Mouse (Mus musculus) intestine, embryonic 14.5 days (tissue): ENCODE measurements around the gene Vwa1. TPM values are rescaled to one million over a fixed set of nuclear protein-coding genes. Genes with fewer than 3 reads are reported as not detected.

Experiments
- ATAC-seq: fragments of 200-750 bp; cut with Nextera tagmentation; replicated peaks from 2 replicates; pipeline ENCODE4 v1.8.0; 2017; ENCODE audit warnings: low read depth, moderate number of reproducible peaks, moderate TSS enrichment, moderate library complexity; ENCODE audit not compliant: low FRiP score, low TSS enrichment
- DNase-seq: peaks from one replicate; pipeline ENCODE4 v3.0.0-alpha.2; 2018; ENCODE audit warnings: low spot score
- H3K27ac ChIP-seq: fragments of 300-500 bp; sonication (generic); 2 replicates; pipeline ENCODE4 v1.5.1; 2014; ENCODE audit warnings: low read depth, mild to moderate bottlenecking, control low read depth
- H3K27me3 ChIP-seq: fragments of 300-500 bp; sonication (generic); replicated peaks from 2 replicates; pipeline ENCODE4 v1.6.1; 2014; ENCODE audit warnings: low read length, control low read depth; ENCODE audit not compliant: control insufficient read depth, insufficient read depth
- H3K36me3 ChIP-seq: fragments of 300-500 bp; sonication (generic); 2 replicates; pipeline ENCODE4 v1.6.1; 2014; ENCODE audit warnings: low read length, control low read depth; ENCODE audit not compliant: control insufficient read depth, insufficient read depth
- H3K4me1 ChIP-seq: fragments of 300-500 bp; sonication (generic); replicated peaks from 2 replicates; pipeline ENCODE4 v1.6.1; 2014; ENCODE audit warnings: low read length, control low read depth, mixed read lengths; ENCODE audit not compliant: control insufficient read depth, insufficient read depth
- H3K4me2 ChIP-seq: fragments of 300-500 bp; sonication (generic); 2 replicates; pipeline ENCODE4 v1.6.1; 2014; ENCODE audit warnings: low read length
- H3K4me3 ChIP-seq: fragments of 300-500 bp; sonication (generic); 2 replicates; pipeline ENCODE4 v1.5.1; 2014; ENCODE audit warnings: low read depth, low read length, control low read depth, mixed read lengths
- H3K9ac ChIP-seq: fragments of 300-500 bp; sonication (generic); 2 replicates; pipeline ENCODE4 v1.6.1; 2014; ENCODE audit warnings: mild to moderate bottlenecking, low read length
- H3K9me3 ChIP-seq: fragments of 300-500 bp; sonication (generic); 2 replicates; pipeline ENCODE4 v1.6.1; 2016; ENCODE audit warnings: low read length, control low read depth; ENCODE audit not compliant: control insufficient read depth
- WGBS: fragments of 180-500 bp; shearing (Covaris S2); extraction: QIAGEN DNeasy Blood & Tissue Kit; methylation state at CpG from one replicate; pipeline ENCODE4 v1.1.7; 2014; 5-methylcytosine and 5-hydroxymethylcytosine counted together
- polyA plus RNA-seq: library from polyadenylated mRNA; unstranded; fragments of >200 nt; fragmentation: Nextera tagmentation; extraction: Ambion mirVana; gene quantifications from 2 replicates; pipeline ENCODE4 v1.2.1, GENCODE M21; 2014

The Vwa1 gene
- polyA plus RNA-seq, 1 experiment from 2014 or later: 16.4 TPM

- no peaks in the 10 kb centered on the region for H3K27me3 ChIP-seq
- DNase-seq (no peak), ATAC-seq (no peak)
- peaks cover 11% of the 10 kb centered on the region for H3K4me1 ChIP-seq
- peak overlapping the region; percentile 0; the same call in 1 of the 2 replicates for H3K27ac ChIP-seq
- H3K36me3 ChIP-seq: no peaks in the 10 kb centered on the region
- no peaks in the 10 kb centered on the region for H3K9me3 ChIP-seq
- H3K4me2 ChIP-seq: no peak overlapping the region
- 80% methylated on average over 3 of the region's 3 CpGs for WGBS
- H3K9ac ChIP-seq: no peak overlapping the region
- H3K4me3 ChIP-seq: no peak overlapping the region
Observed at GRCm38 (mm10) chr4:155775855-155776254, 1.4 kb upstream of the Vwa1 start.

- Histone ChIP-seq H3K27me3 (no peaks in the 10 kb centered on the region), H3K9me3 (no peaks in the 10 kb centered on the region), H3K9ac (no peak overlapping the region), H3K4me2 (peak overlapping the region; percentile 93), H3K4me3 (peak overlapping the region; percentile 43; the same call in 1 of the 2 replicates), H3K36me3 (no peaks in the 10 kb centered on the region), H3K4me1 (peaks cover 13% of the 10 kb centered on the region), H3K27ac (peak overlapping the region; percentile 57)
- DNase-seq (no peak), ATAC-seq (no peak)
- 54% methylated on average over 9 of the region's 9 CpGs for WGBS
Observed at GRCm38 (mm10) chr4:155774971-155775740, 658 bp upstream of the Vwa1 start.

GRCm38 (mm10) chr4:155773335-155774078 is 991 bp downstream of the Vwa1 start:
- no peak for DNase-seq

DNA sequence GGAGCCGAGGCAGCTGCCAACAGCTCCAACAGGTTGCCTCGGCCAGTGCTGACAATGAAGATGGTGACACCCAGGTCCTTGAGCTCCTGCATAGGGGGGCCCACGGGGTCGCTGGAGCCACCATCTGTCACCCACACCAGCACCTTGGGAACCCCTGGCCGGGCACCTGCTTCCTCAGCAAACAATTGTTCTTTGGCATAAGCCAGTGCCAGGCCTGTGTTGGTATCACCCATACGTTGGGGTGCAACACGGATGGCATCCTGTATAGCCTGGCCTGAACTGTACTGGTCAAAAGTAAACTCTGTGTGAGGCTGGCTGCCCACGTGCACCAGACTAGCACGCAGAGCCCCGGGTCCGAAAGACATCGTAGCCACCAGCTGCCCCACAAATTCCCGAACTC is 1.7 kb downstream of the Vwa1 start:
- H3K4me1 ChIP-seq: peaks cover 20% of the 10 kb centered on the region

More at GRCm38 (mm10) chr4:155773335-155774078, 991 bp downstream of the Vwa1 start:
- Histone ChIP-seq H3K9ac (no peak overlapping the region; the same call in 1 of the 2 replicates), H3K4me1 (peaks cover 20% of the 10 kb centered on the region), H3K4me2 (peak overlapping the region; percentile 93), H3K9me3 (no peaks in the 10 kb centered on the region), H3K36me3 (no peaks in the 10 kb centered on the region), H3K27me3 (no peaks in the 10 kb centered on the region), H3K27ac (no peak overlapping the region), H3K4me3 (peak overlapping the region; percentile 43)
- 37% methylated on average over 5 of the region's 5 CpGs for WGBS
- ATAC-seq: no peak

GRCm38 (mm10) chr4:155771706-155772105 is 2.8 kb downstream of the Vwa1 start:
- no peak overlapping the region for H3K9ac ChIP-seq
- no peak overlapping the region for H3K27ac ChIP-seq
- H3K36me3 ChIP-seq: no peaks in the 10 kb centered on the region
- ATAC-seq: no peak
- H3K4me3 ChIP-seq: no peak overlapping the region
- no peak overlapping the region for H3K4me2 ChIP-seq
- H3K9me3 ChIP-seq: no peaks in the 10 kb centered on the region
- WGBS: 68% methylated on average over 2 of the region's 2 CpGs
- DNase-seq: no peak
- no peaks in the 10 kb centered on the region for H3K27me3 ChIP-seq
- peaks cover 20% of the 10 kb centered on the region for H3K4me1 ChIP-seq

More for the DNA sequence above, 1.7 kb downstream of the Vwa1 start:
- no peak overlapping the region for H3K4me3 ChIP-seq
- no peak overlapping the region for H3K4me2 ChIP-seq
- no peaks in the 10 kb centered on the region for H3K36me3 ChIP-seq
- no peaks in the 10 kb centered on the region for H3K27me3 ChIP-seq
- no peaks in the 10 kb centered on the region for H3K9me3 ChIP-seq
- no peak overlapping the region for H3K27ac ChIP-seq
- DNase-seq: no peak
- ATAC-seq: no peak
- H3K9ac ChIP-seq: no peak overlapping the region
- 86% methylated on average over 13 of the region's 13 CpGs for WGBS

DNA sequence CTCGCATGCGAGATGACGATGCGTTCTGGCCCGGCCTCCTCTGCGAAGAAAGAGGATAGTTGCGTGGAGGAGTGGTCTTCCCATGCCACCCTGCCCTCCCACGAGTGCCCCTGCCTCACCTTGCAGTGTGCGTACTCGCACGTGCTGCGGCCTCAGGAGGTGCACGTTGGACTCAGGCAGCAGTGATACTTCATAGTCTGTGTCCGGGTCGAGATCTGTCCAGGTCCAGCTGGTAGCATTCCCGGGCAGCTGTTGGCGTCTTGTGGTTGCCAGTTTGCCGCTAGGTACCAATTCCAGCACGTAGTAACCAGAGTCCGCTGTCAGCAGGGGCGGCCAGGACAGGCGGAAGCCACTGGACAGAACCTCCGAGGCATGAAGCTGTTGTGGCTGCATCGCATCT is 3.9 kb downstream of the Vwa1 start:
- Histone ChIP-seq H3K27ac (no peak overlapping the region), H3K36me3 (no peaks in the 10 kb centered on the region), H3K9me3 (no peaks in the 10 kb centered on the region), H3K4me1 (peaks cover 20% of the 10 kb centered on the region), H3K27me3 (no peaks in the 10 kb centered on the region), H3K9ac (peak overlapping the region; percentile 55), H3K4me2 (peak overlapping the region; percentile 76), H3K4me3 (peak overlapping the region; percentile 55)
- WGBS: 39% methylated on average over 24 of the region's 24 CpGs
- DNase-seq (no peak), ATAC-seq (peak; percentile 5)

DNA sequence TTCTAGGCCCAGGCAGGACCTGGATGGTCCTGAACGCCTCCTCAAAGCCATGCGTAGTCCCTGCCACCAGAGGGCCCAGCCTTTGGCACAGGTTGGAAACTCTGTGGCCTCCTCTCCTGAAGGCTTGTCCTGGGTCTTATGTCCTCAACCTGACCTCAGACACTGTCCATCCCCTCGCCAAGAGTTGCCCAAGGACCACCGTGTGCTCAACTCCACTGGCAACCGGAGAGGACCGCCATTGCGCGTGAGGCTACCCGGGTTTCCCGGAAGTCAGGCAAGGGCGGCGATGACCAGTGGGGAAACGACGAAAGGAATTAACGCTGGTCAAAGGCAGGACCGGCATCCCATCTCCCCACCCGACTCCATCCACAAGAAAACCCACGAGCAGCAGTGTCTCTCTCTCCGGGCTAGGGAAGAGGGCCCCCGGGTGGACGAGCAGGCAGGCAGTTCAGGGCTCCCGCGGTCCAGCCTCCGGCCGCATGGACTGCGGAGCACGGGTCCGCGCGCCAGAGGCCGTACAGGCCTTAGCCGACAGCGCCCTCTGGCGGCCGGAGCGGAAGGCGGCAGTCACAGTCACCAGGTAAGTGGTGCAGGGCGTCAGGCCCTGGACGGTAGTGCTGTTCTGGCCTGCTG is 4.5 kb downstream of the Vwa1 start:
- Histone ChIP-seq H3K9me3 (no peaks in the 10 kb centered on the region), H3K4me3 (peak overlapping the region; percentile 55), H3K4me1 (peaks cover 16% of the 10 kb centered on the region), H3K4me2 (peak overlapping the region; percentile 76), H3K9ac (peak overlapping the region; percentile 55), H3K27me3 (no peaks in the 10 kb centered on the region), H3K27ac (0 out of 2 replicates have a peak overlapping the region, but pooled peaks have one; percentile 16), H3K36me3 (no peaks in the 10 kb centered on the region)
- DNase-seq (peak; percentile 95), ATAC-seq (peak; percentile 90)
- WGBS: 0% methylated on average over 39 of the region's 39 CpGs

GRCm38 (mm10) chr4:155769496-155769879 is 5.0 kb downstream of the Vwa1 start:
- 75% methylated on average over 5 of the region's 5 CpGs for WGBS
- DNase-seq (peak; percentile 67), ATAC-seq (peak; percentile 0; the same call in 1 of the 2 replicates)
- Histone ChIP-seq H3K4me2 (peak overlapping the region; percentile 76), H3K27ac (0 out of 2 replicates have a peak overlapping the region, but pooled peaks have one; percentile 16), H3K9me3 (no peaks in the 10 kb centered on the region), H3K4me1 (peaks cover 15% of the 10 kb centered on the region; the same call in 1 of the 2 replicates), H3K9ac (peak overlapping the region; percentile 55), H3K27me3 (no peaks in the 10 kb centered on the region), H3K4me3 (peak overlapping the region; percentile 55), H3K36me3 (no peaks in the 10 kb centered on the region)
